Mouse (Mus musculus) liver, embryonic 14.5 days (tissue): ENCODE results near the gene Erp29. TPM values are rescaled to one million over a fixed set of nuclear protein-coding genes. Genes with fewer than 3 reads are reported as not detected.
A peak's percentile ranks its signal among the peaks of the same experiment; 100 is the strongest.

Experiments used
- ATAC-seq: fragments of 200-750 bp; cut with Nextera tagmentation; 2 replicates; pipeline ENCODE4 v1.8.0; 2017; ENCODE audit warnings: moderate number of reproducible peaks, mild to moderate bottlenecking, moderate library complexity; ENCODE audit not compliant: insufficient read depth
- DNase-seq, 3 experiments: peaks; one replicate each; pipeline ENCODE4 v3.0.0-alpha.2; 2012 to 2013; ENCODE audit warnings: low read depth in 3 of 3, low spot score in 3 of 3
- H3K27ac ChIP-seq: fragments of 300-500 bp; sonication (generic); 2 replicates; pipeline ENCODE4 v1.5.1; 2014; ENCODE audit warnings: moderate library complexity, mild to moderate bottlenecking, control low read depth, inconsistent platforms
- H3K27me3 ChIP-seq: fragments of 300-500 bp; sonication (generic); 2 replicates; pipeline ENCODE4 v1.6.1; 2014; ENCODE audit warnings: mild to moderate bottlenecking, low read length, moderate library complexity; ENCODE audit not compliant: control insufficient read depth, insufficient read depth
- H3K36me3 ChIP-seq: fragments of 300-500 bp; sonication (generic); replicated peaks from 2 replicates; pipeline ENCODE4 v1.6.1; 2014; ENCODE audit warnings: low read depth; ENCODE audit not compliant: control insufficient read depth, insufficient read depth
- H3K4me1 ChIP-seq, 2 experiments: fragments of 200-500 bp in 1 of 2; fragments of 300-500 bp in 1 of 2; sonication (generic) in 1 of 2; replicated peaks; 2 replicates each; pipeline ENCODE4 v1.6.1; 2012 to 2014; ENCODE audit warnings: antibody characterized with exemption in 1 of 2, inconsistent platforms in 1 of 2, low read length in 1 of 2; ENCODE audit not compliant: control insufficient read depth in 2 of 2, insufficient read depth in 2 of 2
- H3K4me2 ChIP-seq: fragments of 300-500 bp; sonication (generic); 2 replicates; pipeline ENCODE4 v1.6.1; 2014; ENCODE audit warnings: low read depth, mild to moderate bottlenecking, control low read depth, moderate library complexity
- H3K4me3 ChIP-seq, 2 experiments: fragments of 200-500 bp in 1 of 2; fragments of 300-500 bp in 1 of 2; sonication (generic) in 1 of 2; 2 replicates each; pipeline ENCODE4 v1.5.1; 2012 to 2014; ENCODE audit warnings: low read depth in 2 of 2, low read length in 2 of 2, mild to moderate bottlenecking in 2 of 2, control low read depth in 1 of 2, inconsistent platforms in 1 of 2, moderate library complexity in 1 of 2; ENCODE audit not compliant: insufficient read depth in 1 of 2
- H3K9ac ChIP-seq: fragments of 300-500 bp; sonication (generic); replicated peaks from 2 replicates; pipeline ENCODE4 v1.6.1; 2014; ENCODE audit warnings: mild to moderate bottlenecking, control low read depth, moderate library complexity
- H3K9me3 ChIP-seq: fragments of 300-500 bp; sonication (generic); 2 replicates; pipeline ENCODE4 v1.6.1; 2016; ENCODE audit warnings: low read length, mixed read lengths; ENCODE audit not compliant: control insufficient read depth
- CTCF ChIP-seq: IDR thresholded peaks from 2 replicates; pipeline ENCODE4 v1.5.1; 2016; ENCODE audit warnings: antibody characterized with exemption, low read depth, control low read depth
- EP300 ChIP-seq: IDR thresholded peaks from 2 replicates; pipeline ENCODE4 v1.6.1; 2016; ENCODE audit warnings: antibody characterized with exemption, low read depth
- WGBS: fragments of 180-500 bp; shearing (Covaris S2); extraction: QIAGEN DNeasy Blood & Tissue Kit; methylation state at CpG from one replicate; pipeline ENCODE4 v1.1.7; 2014; ENCODE audit not compliant: insufficient replicate concordance; 5-methylcytosine and 5-hydroxymethylcytosine counted together
- polyA plus RNA-seq, 2 experiments: library from polyadenylated mRNA; depleted of rRNA in 1 of 2; stranded (reverse) in 1 of 2; unstranded in 1 of 2; fragments of >200 nt; fragmentation: Nextera tagmentation in 1 of 2; extraction: Ambion mirVana in 1 of 2; gene quantifications; 2 replicates each; pipeline versions ENCODE4 v1.2.1 to v1.2.3; 2012 to 2014

The Erp29 gene
- polyA plus RNA-seq, 2 experiments, result 63.7 to 74.9 TPM

DNA sequence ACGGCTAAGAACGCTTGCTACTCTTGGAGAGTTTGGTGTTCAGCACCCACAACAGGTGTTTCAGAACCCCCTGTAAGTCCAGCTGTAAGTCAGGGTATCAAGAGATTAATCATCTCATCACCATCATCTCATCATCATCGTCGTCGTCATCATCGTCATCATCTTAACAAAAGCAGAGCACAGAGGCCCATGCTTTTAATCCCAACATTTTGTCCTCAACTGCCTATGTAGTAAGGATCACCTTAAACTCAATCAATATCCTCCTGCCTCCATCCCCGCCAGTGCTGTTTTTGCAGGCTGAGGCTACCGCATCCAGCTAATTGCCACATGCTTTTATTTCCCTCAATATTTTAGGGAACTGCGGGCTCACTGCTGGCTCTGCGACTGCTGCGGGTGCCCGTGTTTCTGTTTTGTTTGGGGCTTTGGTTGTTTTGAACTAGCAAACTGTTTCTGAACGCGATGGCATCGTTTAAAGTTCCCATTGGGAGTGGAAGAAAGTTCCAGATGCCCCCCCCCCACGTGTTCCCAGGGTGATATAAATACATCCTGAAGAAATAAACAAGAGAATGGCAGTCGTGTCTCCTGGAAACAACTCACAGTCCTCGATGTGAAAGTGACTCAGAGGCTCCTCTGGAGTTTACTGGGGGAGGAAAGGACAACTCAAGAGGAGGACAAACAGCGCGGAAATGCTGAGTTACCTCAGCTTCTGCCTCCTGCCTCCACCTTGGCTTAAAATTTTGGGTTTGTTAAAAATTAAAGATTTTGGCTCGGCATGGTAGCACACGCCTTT lies 66.0 kb downstream of the Erp29 start:
- TF ChIP-seq EP300 (no peak), CTCF (no peak)
- H3K36me3 ChIP-seq, result no peaks in the 10 kb centered on the region
- peak overlapping the region; percentile 77 for H3K9ac ChIP-seq
- no peaks in the 10 kb centered on the region; the same call in 1 of the 2 replicates for H3K27me3 ChIP-seq
- no peak for DNase-seq
- H3K4me2 ChIP-seq, result peak overlapping the region; percentile 90
- ATAC-seq, result no peak
- H3K4me1 ChIP-seq, result peaks cover 8 to 9% of the 10 kb centered on the region in 2 experiments
- no peaks in the 10 kb centered on the region for H3K9me3 ChIP-seq
- 32% methylated on average over 22 of the region's 22 CpGs for WGBS
- H3K4me3 ChIP-seq, result peak overlapping the region in 1 of 2 experiments; percentile 74; a peak in 2 of 4 replicates
- H3K27ac ChIP-seq, result peak overlapping the region; percentile 86; the same call in 1 of the 2 replicates

DNA sequence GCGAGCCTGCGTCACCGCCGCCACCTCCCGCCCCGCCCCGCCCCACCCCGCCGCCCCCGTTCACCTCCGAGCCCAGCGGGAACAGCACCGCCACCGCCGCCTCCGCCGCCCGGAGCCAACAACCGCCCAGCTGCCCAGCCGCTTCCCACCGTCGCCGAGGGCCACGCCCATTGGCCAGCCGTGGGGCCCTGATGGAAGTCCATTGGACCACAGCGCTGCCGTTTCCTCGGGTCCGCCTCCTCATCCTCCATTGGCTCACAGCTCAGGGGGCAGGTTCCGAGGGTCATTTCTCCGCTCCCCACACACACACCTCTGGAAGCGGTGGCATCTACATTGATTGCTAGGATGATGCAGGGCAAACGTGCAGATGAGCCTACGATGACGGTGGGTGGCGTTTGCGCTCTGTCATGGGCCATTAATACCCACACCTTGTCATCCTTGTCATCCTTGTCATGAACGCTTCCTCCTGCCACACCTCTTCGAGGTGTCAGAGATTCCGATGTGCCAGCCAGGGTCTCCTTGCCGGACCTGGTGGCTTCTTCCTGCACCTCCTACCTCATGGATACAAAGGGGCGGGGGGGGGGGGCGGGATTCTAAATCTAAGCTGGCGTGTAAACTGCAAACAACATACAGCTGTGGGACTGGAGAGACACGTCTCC lies 66.7 kb downstream of the Erp29 start, which contains the start of gene Trafd1:
Trafd1 (minus strand) TSS at position 172 of the 659 bp plus-strand sequence.
- H3K27me3 ChIP-seq, result no peaks in the 10 kb centered on the region; the same call in 1 of the 2 replicates
- WGBS, result under 1% methylated on average over 43 of the region's 45 CpGs
- peaks cover 8 to 9% of the 10 kb centered on the region in 2 experiments for H3K4me1 ChIP-seq
- ATAC-seq, result peak; percentile 91
- peak within 1 kb of the TSS; percentile 90 for H3K4me2 ChIP-seq
- no peaks in the 10 kb centered on the region; the same call in 1 of the 2 replicates for H3K36me3 ChIP-seq
- peak; percentile 89 for DNase-seq
- TF ChIP-seq EP300 (no peak), CTCF (no peak)
- H3K9me3 ChIP-seq, result no peaks in the 10 kb centered on the region
- H3K27ac ChIP-seq, result peak within 1 kb of the TSS; percentile 86
- peak within 1 kb of the TSS; percentile 77 for H3K9ac ChIP-seq
- peak within 1 kb of the TSS; percentile 74 to 88 for H3K4me3 ChIP-seq

DNA sequence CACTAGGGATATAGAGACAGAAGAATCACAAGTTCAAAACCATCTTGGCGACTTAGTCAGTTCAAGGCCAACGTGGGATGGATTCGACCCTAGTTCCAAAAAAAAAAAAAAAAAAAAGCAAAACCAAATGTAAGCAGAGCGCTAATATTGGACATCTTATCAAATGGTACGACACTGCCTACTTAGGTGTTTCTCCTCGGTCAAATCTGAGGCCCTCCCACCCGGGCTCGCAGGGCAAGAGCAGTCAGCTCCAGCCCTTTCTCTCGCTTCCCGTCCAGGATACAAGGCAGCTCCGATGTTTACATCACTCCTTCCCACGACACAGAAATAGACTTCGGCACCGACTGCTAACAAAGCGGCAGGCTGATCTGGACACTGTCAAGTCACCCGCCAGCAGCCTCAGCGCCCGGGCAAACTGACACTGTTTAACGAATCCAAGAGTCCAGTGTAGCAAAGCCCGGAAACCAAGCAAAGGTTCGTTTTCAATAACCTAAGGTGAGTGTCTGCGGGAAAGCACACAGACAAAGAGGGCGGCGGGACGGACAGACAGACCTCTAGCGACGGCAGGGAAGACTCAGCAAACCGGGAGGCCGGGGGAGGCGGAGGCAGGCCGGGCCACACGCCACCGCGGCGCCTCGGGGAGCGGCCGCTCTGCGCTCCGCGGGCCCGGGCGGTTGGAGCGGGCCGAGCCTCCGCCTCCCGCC lies 67.4 kb downstream of the Erp29 start:
- TF ChIP-seq EP300 (no peak), CTCF (no peak)
- no peaks in the 10 kb centered on the region; the same call in 1 of the 2 replicates for H3K36me3 ChIP-seq
- H3K4me1 ChIP-seq, result peaks cover 8 to 9% of the 10 kb centered on the region in 2 experiments
- peak; percentile 52 for ATAC-seq
- H3K9ac ChIP-seq, result peak overlapping the region; percentile 77
- H3K27me3 ChIP-seq, result no peaks in the 10 kb centered on the region; the same call in 1 of the 2 replicates
- peak in 2 of 3 experiments; percentile 42 to 53 for DNase-seq
- no peaks in the 10 kb centered on the region for H3K9me3 ChIP-seq
- peak overlapping the region; percentile 86 for H3K27ac ChIP-seq
- H3K4me3 ChIP-seq, result peak overlapping the region; percentile 74 to 88
- H3K4me2 ChIP-seq, result peak overlapping the region; percentile 90
- 3% methylated on average over 41 of the region's 47 CpGs for WGBS

DNA sequence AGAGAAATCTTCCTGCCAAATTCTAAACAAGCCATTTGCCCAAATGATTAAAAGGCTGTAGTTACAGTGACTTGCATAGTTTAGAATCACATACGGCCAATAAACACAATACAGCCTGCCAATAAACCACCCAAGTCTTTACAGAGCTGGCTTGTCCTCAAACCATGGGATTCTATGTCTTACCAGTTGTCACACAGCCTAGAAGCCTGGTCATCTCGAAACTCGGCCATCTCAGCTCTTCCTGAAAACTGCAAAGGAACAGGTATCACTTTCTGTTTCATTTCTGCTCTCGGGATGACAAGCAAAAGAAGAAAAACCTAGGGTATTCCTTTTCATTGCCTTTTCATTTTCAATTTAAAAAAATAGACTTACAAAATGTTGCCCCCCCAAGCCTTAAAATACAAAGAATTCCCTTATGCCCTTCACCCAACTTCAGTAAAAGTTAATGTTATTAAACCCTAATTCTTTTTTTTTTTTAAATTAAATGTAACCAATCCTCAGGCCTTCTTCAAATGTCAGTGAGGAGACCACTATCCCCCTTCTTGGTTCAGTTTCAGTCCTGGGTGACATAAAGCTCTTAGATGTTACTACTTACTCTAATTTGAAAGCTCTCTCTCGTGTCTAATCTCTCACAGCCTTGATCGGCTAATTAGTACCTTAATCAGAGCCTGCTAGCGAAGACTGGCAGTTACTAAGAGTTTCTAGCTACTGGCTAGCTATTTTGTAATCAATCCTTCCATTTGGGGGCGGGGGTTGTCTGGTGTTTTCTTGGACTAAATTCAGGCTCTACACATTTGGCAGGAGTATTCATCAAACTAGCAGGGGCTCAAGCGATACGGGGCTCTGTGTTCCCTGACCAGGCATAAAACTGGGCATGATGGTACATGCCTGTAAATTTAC lies 68.2 kb downstream of the Erp29 start:
- H3K9me3 ChIP-seq, result no peaks in the 10 kb centered on the region
- no peaks in the 10 kb centered on the region; the same call in 1 of the 2 replicates for H3K36me3 ChIP-seq
- peak overlapping the region; percentile 90 for H3K4me2 ChIP-seq
- peak overlapping the region; percentile 77 for H3K9ac ChIP-seq
- TF ChIP-seq EP300, result no peak
- no peak for TF ChIP-seq CTCF
- 58% methylated on average over 10 of the region's 10 CpGs for WGBS
- H3K4me1 ChIP-seq, result peaks cover 8 to 9% of the 10 kb centered on the region in 2 experiments
- ATAC-seq (no peak), DNase-seq (no peak)
- H3K27me3 ChIP-seq, result no peaks in the 10 kb centered on the region; the same call in 1 of the 2 replicates
- H3K4me3 ChIP-seq, result peak overlapping the region; percentile 74 to 88
- H3K27ac ChIP-seq, result peak overlapping the region; percentile 86
